Mouse (Mus musculus): ENCODE measurements at regions not wholly inside any gene's neighbourhood (a gene's known extent, or its start where the extent isn't known, plus 50 kb on each side); places are given as distances from the start of the nearest gene placed in this dataset.

GRCm38 (mm10) chr17:48688944-48689343, 234.2 kb downstream of the Unc5cl start:
- no peak for TF ChIP-seq POLR2A (IDR thresholded peaks at IDR 0.05; ENCODE audit: control insufficient read depth, extremely low read depth, insufficient read depth, low read length, poor library complexity)
- no peak for TF ChIP-seq CTCF (IDR thresholded peaks at IDR 0.05; ENCODE audit: borderline replicate concordance, control insufficient read depth, extremely low read depth, insufficient read depth, low read length, poor library complexity)
